ENCODE assay signal across 25 mouse cellular contexts in genomic region chr15:99352306-99352705, GRCm38 (mm10). TPM values are rescaled to one million over a fixed set of nuclear protein-coding genes. Genes with fewer than 3 reads are reported as not detected.
DNase-seq lines count a peak whose midpoint lies in the region; TF ChIP-seq lines count a peak whose summit lies in the region.
"Had no signal": no experiment of that assay in that cellular context is flagged by ENCODE, and none has a peak within 500 bp of the region (broad histone marks: within the 10 kb centered on the region; RNA-seq: fewer than 3 reads in every experiment).

No protein-coding gene starts in this region.

- H3K79me2 ChIP-seq in C2C12 (ENCODE audit: control insufficient read depth, insufficient read depth): peaks cover 96% of the 10 kb centered on the region

- peak; percentile 85 for DNase-seq in heart, adult 11 months
- DNase-seq in heart, postnatal 4 days: no peak
- peak; percentile 36 for DNase-seq in 3T3-L1 (ENCODE audit: low read depth, low spot score)
- DNase-seq in mesoderm, embryonic 11.5 days (ENCODE audit: low read depth, low spot score): peak; percentile 20
- DNase-seq in cerebellum, postnatal 25 days: no peak
- no peak for DNase-seq in gastrocnemius, postnatal 25 days
- DNase-seq in kidney, postnatal 4 days: no peak
- DNase-seq: adrenal gland, adult 8-10 months; adrenal gland, postnatal 14 days; adrenal gland, postnatal 36 days; cerebellum, adult 11-12 months; cerebellum, adult 2 months; cerebellum, adult 9-10 months; cerebellum, postnatal 10 days; cerebellum, postnatal 36 days; embryo, embryonic 11 days had no signal

- no peak for TF ChIP-seq CTCF in C2C12 (IDR thresholded peaks at IDR 0.05; ENCODE audit: control insufficient read depth, insufficient read depth, insufficient read length)

- H3ac ChIP-seq in C2C12 (ENCODE audit: control insufficient read depth, insufficient read length, low read depth): no peak overlapping the region

- peaks cover 3% of the 10 kb centered on the region for H3K36me3 ChIP-seq in C2C12 (ENCODE audit: control insufficient read depth, insufficient read depth)
- H3K36me3 ChIP-seq: embryonic facial prominence, embryonic 13.5 days; embryonic facial prominence, embryonic 15.5 days; forebrain, embryonic 10.5 days; forebrain, embryonic 12.5 days; G1E had no signal

- H3K4me3 ChIP-seq in C2C12 (ENCODE audit: insufficient read depth, poor library complexity, severe bottlenecking): no peak overlapping the region
- H3K4me3 ChIP-seq: embryonic facial prominence, embryonic 13.5 days; embryonic facial prominence, embryonic 15.5 days; erythroblast, embryonic 14.5 days; forebrain, embryonic 10.5 days; forebrain, embryonic 12.5 days had no signal

- no peaks in the 10 kb centered on the region for H3K27me3 ChIP-seq in C2C12 (ENCODE audit: control insufficient read depth, insufficient read depth, insufficient read length)
- H3K27me3 ChIP-seq: embryonic facial prominence, embryonic 13.5 days; embryonic facial prominence, embryonic 15.5 days; forebrain, embryonic 12.5 days; Patski had no signal

- peaks cover 80% of the 10 kb centered on the region for H3K79me3 ChIP-seq in C2C12 (ENCODE audit: low read depth)

TF ChIP-seq in C2C12, 6 proteins besides CTCF, POLR2A, EP300 and RAD21:
- TF ChIP-seq FOSL1 (IDR thresholded peaks at IDR 0.05; ENCODE audit: insufficient read depth, low read length, poor library complexity, severe bottlenecking): no peak
- peak; percentile 100 for TF ChIP-seq MYOD1 (IDR thresholded peaks at IDR 0.05; ENCODE audit: control insufficient read depth, insufficient read length, low read depth)
TF ChIP-seq in C2C12: peak in this region for 1.

RNA-seq across cellular contexts. Expression of gene Fmnl3, which starts 18.0 kb away (rescaled TPM):
- 10 to 100 TPM; 42.6 to 44.4 TPM for total RNA-seq in heart, postnatal 4 days (2021)
- 76.6 TPM for polyA plus RNA-seq in C2C12 (2012; fragmentation: generic; extraction: Trizol)
- 1 to 10 TPM; 6.6 to 7.0 TPM for total RNA-seq in gastrocnemius, postnatal 25 days (2021)

RNA-seq across cellular contexts. Expression of gene Tmbim6, which starts 40.4 kb away (rescaled TPM):
- 100 to 1,000 TPM; 197 to 201 TPM for total RNA-seq in heart, postnatal 4 days (2021)
- polyA plus RNA-seq in C2C12 (2012; fragmentation: generic; extraction: Trizol): 372 TPM
- total RNA-seq in gastrocnemius, postnatal 25 days (2021): 100 to 1,000 TPM; 153 to 164 TPM

RNA-seq across cellular contexts. Expression of gene Fam186b, which starts 56.6 kb away (rescaled TPM):
- under 1 TPM in 1 of 2 experiments, not detected in 1; 0.17 TPM for total RNA-seq in heart, postnatal 4 days (2021)
- polyA plus RNA-seq in C2C12 (2012; fragmentation: generic; extraction: Trizol): not detected
- not detected for total RNA-seq in gastrocnemius, postnatal 25 days (2021)
- total RNA-seq: common myeloid progenitor, adult 5-6 weeks; G1E had no signal
- polyA plus RNA-seq: erythroblast, embryonic 14.5 days; G1E had no signal

RNA-seq across cellular contexts. Expression of gene Prpf40b, which starts 57.4 kb away (rescaled TPM):
- 10 to 100 TPM; 36.5 to 41.4 TPM for total RNA-seq in heart, postnatal 4 days (2021)
- polyA plus RNA-seq in C2C12 (2012; fragmentation: generic; extraction: Trizol): 24.7 TPM
- 10 to 100 TPM; 20.0 to 20.7 TPM for total RNA-seq in gastrocnemius, postnatal 25 days (2021)

Comparison
In these comparisons a context has a peak if more than half of its experiments do, and no peak if none do; other contexts are left out.
1. DNase-seq: peak in heart, adult 11 months (single experiment), 3T3-L1 (single experiment) and mesoderm, embryonic 11.5 days (single experiment); none in heart, postnatal 4 days (single experiment), cerebellum, postnatal 25 days (0 of 2), gastrocnemius, postnatal 25 days (single experiment) and kidney, postnatal 4 days (0 of 2).
2. RNA of gene Fmnl3, which starts 18.0 kb away (total RNA-seq): 42.6 to 44.4 TPM in heart, postnatal 4 days; 6.6 to 7.0 TPM in gastrocnemius, postnatal 25 days; every median in the first group is over 4 times any median in the second.